Mouse (Mus musculus) adrenal gland, postnatal 14 days (tissue): ENCODE measurements around the gene 9130213A22Rik. TPM values are rescaled to one million over a fixed set of nuclear protein-coding genes. Genes with fewer than 3 reads are reported as not detected.

Experiments used
- DNase-seq: peaks from one replicate; pipeline ENCODE4 v3.0.0; 2021; ENCODE audit warnings: mixed read lengths
- total RNA-seq: library from RNA; stranded (reverse); gene quantifications from 2 replicates; pipeline ENCODE4 v1.2.3, GENCODE M21; 2021

The 9130213A22Rik gene
- total RNA-seq, 1 experiment from 2014 or later = 0.41 TPM

DNA sequence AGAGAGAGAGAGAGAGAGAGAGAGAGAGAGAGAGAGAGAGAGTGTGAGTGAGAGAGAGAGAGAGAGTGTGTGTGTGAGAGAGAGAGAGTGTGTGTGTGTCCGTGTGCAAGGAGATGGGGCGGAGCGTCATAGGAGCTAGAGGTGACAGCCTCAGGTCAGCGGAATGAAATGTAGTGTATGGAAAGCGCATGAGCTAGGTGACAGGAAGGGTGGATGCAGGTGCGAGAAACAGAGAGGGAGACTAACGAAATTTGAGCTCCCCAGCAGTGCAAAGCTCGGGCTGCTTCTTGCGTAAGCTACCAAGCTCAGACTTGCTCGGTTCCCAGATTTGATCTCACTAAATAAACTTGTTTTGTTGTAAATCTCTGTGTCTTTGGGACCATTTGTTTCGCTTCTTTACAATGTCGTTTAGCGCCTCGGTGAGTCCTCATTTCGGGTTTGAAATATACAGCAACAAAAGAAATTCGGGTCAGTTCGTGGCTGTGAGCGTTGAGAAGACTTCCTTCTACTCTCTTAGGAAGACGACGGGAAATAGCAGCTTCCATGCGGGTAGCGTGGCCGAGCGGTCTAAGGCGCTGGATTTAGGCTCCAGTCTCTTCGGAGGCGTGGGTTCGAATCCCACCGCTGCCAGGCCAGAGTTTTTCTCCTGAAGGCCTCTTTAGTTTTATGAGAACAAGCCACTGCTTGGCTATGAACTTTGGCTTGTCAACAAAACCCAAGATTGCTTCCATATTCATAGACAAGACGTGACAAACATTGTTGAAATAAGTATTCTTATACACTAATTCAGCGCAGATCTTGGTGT is 1.5 kb upstream of the 9130213A22Rik start:
- peak; percentile 91 for DNase-seq

DNA sequence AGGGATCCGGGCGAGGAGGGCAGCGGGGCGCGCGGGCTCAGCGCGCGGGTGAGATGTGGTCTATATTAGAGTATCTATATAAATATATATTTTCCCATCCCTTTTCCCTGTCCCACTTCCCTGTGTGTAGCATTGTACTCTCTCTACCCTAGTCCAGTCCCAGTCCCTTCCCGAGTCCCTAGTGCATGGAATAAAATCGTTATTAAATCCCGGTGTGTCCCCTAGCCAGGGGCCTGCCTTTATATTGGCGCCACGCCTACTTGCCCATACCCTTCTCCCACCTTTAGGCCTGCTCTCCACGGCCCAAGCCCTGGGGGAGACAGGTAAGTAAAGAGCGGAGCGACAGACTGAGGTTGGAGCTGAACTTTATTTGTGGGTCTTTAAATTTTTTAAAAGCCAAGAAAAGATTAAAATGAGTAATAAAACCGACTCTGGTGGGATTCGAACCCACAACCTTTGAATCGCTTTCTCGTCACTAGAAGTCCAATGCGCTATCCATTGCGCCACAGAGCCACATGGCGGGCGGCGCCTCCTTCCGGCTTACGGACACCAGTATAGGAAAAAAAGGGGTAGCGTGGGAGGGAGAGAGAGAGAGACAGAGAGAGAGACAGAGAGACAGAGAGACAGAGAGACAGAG is 785 bp upstream of the 9130213A22Rik start:
- peak; percentile 93 for DNase-seq

DNA sequence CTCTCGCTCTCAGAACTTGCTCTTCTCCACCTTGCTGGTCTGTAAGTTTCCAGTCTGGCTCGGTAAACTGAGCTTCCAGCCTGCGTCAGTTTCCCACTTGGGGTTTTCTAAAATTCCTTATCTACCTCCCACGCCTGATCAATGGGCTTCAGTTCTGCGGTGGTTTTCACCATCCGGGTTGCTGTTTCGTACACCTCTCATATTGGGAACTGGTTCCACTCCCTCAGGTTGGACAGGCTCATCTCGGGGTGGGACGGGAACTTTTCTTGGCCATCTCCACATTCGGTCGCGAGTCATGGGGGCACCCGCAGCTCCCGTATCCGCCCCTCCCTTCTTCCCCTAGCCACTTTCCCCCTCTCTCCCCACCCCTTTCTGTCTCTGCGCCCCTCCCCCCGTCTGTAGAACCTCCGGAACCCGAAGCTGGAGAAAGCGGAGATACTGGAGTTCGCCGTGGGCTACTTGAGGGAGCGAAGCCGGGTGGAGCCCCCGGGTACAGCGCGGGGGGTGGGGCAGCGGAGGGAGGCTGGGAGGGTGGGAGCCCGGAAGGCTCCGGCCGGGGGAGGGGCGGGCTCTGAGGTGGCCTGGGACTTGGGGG is 551 bp downstream of the 9130213A22Rik start:
- no peak for DNase-seq

DNA sequence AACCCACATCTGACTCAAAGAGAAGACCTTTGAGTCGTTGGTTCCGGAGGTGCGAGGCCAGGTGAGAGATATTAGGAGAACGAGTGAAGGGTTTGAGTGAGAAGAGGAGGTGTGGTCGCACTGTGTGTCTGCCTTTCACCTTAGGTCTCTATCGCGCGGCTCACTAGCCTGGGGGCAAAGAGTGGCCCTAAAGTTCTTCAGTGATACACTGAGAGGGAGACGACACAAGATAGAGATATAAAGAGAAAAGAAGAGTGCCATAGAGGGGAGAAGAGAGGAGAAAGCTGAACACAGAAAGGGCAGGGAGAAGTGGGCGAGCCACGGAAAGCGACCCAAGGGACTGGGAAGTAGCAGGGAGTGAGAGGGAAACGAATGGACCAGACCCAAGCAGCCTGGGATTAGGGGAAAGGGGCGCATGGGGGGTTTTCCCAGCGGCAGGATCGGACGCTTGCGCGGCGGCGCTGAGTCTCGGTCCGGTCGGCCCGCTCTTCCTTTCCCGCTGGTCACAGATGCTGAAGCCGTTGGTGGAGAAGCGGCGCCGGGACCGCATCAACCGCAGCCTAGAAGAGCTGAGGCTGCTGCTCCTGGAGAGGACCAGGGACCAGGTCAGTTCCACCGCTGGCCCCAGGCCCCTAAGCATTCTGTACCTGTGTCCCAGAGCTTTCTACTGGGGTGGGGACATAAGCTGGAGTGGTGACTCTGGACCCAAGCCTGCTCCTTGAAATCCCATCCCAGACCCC is 1.2 kb downstream of the 9130213A22Rik start:
- DNase-seq = peak; percentile 49

DNA sequence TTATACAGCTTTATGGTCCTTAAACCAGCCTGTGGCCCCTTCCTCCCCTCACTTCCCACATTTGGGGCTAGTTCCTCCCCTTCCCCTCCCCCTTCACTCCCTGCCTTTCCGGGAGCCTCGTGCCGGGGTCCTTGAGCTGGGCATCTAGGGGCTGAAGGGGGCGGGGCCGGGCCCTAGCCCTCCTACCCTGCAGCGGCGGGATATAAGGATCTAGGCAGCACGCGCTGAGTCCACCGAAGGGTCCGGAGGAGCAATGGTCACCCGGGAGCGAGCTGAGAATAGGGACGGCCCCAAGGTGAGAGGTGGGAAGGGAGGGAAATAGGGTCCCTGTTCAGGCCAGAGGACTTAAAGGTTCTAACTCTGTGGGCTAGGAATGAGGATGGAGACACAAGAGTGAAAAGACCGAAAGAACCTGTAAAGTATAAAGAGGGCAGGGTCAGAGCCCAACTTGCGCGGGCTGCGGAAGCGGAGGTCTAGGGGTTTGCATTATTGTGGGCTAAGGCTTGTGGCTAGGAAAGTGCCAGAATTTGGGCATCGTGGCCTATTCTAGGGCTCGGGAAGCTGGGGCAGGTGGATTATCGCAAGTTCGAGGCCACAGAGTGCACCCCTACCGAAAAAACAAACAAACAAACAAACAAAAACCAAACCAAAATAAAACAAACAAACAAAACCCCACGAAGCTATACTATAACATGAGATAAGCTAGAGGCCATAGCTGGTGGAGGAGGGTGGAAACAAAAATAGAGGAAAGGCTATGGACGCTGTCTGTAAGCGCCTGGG is 2.0 kb downstream of the 9130213A22Rik start, which contains the start of gene Hes7:
Gene Hes7 (plus strand): TSS at position 184 of the 780 bp plus-strand sequence.
- DNase-seq = peak; percentile 31

DNA sequence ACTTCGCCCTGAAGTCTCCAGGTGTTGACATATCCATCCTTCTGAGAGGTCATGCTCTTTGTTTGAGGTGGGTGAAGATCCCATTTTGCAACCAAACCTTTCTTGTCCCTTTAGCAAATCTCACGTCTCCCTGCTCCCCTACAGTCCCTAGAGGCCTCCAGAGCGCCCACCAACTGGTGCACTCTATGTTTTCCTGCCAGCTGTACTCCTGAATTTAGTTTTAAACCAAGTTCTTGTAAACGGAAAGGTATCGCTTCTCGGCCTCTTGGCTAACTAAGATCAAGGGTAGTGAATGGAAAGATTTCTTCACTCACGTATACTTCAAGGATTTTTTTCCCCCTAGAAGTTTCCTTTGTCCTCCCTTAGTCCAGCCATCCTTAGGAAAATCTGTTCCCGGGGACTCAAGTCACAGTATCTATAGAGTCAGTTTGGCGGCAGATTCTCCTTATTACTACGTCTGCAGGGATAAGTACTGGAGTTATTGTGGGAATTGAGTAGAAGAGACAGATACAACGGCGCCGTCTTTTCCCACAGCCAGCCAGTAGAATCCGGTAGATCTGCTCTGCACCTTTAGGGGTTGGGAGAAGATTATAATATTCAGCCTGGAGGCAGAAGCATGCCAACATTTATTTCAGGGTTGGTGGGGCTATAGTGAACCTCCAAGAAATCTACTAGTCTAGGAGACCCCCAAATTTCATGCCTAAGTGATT is 2.8 kb downstream of the 9130213A22Rik start:
- DNase-seq = no peak

DNA sequence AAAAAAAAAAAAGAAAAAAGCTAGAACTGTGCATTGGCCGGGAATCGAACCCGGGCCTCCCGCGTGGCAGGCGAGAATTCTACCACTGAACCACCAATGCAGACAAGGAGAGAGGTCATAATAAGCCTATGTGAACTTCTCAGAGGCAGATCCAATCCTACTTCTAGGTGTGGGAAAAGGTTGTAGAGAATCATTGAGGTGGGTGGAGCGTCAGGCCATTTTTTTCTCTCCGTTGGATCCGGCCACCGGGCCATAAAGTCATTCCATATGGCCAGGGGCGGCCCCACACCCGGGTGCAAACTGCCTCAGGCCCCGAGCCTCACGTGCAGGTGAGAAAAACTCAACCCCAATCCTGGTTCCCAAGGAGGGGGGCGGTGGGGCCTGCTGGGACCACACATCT is 3.6 kb downstream of the 9130213A22Rik start:
- DNase-seq = peak; percentile 89

DNA sequence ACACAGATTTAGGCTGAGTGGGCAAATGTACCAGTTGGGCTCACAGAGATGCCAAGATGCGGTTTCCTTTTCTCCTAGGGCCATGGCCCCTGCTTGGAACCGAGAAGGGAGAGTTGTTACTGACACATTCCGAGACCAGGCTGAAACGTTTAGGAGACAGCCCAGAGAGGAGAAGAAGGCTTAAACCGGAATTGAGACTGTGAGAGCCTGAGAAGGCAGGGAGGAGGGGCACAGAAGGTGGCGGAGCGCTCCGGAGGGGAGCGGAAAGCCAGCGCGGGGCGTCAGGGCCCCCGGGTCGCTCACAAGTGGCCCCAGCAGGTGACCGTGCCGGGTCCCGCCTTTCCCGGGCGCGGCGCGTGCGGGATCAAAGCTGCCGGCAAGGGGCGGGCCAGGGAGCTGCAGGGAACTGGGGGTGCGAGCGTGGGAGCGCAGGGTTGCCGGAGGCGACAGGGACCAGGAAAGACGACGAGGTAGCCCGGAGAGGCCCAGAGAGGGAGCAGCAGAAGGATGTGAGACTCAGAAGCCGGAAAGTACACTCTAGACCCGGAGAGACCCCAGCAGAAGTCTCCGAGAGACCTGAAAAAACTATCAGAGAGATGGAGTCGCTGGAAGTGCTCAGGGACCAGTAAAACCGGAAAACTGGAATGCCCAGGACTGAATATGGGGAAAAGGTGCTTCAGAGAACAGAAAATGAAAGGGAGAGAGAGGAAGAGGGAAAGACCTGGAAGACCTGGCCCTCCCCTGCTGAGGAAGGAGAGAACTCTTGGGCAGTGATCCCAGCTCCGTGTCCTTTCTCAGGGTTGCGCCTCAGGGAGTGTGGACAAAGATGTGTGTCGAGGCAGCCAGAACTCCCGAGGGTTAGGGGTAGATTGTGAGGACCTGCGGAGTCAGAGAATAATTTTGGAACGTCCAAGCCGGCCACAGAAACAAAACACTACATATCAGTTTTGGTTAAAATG is 4.4 kb downstream of the 9130213A22Rik start:
- peak; percentile 82 for DNase-seq

DNA sequence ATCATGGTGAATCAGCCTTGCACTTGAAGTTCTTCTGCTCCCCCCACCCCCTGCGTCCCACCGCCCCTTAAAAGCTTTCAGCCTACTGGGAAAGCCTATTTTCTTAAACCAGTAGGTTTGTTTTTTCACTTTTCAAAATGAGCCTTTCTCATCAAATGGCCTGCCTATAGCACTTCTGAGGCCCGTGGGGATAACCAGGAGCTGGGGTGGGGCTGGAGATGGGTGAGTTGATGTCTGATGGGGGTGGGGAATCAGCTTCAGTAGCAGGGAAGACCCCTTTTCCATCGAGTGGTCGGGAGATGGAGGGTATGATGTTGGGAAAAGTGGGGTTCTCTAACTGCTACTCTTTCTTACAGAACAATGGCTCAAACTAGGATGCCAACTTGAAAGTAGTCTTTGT is 5.5 kb downstream of the 9130213A22Rik start:
- no peak for DNase-seq

DNA sequence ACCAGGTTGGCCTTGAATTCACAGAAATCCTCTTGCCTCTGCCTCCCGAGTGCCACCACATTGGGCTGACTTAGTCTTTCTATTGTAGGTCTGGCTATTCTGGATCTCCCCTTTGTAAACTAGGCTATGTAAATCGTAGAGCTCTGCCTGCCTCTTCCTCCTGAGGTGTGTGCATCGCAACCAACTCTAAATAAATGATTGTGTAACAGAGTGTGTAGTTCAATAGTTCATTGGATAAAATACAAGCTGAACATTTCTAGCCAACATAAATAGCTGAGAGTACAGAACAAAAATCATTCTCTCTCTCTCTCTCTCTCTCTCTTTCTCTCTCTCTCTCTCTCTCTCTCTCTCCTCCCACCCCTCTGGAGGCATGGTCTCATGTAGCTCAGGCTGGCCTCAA is 7.8 kb downstream of the 9130213A22Rik start:
- DNase-seq = no peak

DNA sequence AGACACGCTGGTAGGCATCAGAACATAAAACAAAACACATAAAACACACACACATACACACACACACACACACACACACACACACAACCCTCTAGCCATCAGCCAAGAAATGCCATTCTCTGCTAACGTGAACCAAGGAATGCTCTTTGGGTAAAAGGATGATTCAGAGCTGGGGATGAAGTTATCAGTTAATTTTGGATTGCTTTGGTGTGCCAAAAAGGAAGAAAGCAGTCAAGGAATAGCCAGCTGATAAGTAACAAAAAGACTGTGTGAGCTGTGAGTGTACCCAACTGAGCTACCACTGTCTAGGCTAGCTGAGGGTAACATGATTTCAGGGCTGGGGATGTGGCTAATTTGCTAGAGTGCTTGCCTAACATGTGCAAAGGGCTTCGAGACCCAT is 8.4 kb downstream of the 9130213A22Rik start:
- DNase-seq = no peak

DNA sequence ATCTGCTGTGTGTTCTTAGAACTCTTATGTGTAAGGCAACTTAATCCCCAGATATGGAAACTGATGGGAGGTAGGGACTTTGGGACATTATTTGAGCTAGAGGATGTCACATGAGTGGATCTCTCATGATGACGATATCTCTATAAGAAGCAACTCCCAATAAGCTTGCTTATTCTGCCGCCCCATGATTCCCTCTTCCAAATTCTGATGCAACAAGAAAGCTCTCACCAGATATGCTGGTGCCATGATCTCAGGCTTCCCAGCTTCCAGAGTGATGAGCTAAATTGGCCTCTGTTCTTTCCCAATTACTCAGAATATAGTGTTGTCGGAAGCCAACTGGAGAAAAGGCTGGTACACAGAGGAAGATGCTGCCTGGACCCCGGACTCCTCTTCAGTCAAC is 10.5 kb downstream of the 9130213A22Rik start:
- DNase-seq = no peak

DNA sequence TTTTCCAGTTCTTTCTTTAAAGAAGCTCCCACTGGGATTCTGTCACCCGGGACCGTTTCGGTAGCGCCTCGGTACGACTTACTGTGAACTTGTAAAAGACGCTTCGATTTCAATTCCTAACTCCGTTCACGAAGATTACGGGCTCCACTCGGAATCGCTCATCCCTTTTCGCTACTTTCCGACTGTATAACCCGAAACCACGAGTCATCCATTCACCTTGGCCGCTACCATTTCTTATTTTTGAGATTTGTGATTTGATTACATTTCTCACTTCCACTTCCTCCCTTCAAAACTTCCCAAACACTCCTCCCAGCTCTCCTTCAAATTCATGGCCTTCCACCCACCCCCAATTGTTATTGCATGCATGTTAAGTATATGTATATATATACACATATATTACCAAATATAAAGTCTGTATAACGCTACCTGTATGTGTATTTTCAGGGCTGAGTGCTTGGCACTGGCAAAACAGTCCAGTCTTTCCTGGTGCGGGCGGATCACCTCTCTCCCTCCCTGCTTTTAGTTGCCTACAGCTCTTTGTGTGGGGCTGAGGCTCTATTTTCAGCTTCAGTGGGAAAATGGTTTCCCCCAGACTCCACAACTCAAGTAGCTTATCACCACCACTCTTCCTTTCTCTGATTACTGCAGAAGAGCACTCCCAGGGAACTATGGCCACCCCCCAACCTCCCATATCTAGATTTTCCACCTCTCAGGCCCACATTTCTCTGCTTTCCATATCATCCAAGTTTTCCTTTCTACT is 11.2 kb downstream of the 9130213A22Rik start:
- DNase-seq = no peak

DNA sequence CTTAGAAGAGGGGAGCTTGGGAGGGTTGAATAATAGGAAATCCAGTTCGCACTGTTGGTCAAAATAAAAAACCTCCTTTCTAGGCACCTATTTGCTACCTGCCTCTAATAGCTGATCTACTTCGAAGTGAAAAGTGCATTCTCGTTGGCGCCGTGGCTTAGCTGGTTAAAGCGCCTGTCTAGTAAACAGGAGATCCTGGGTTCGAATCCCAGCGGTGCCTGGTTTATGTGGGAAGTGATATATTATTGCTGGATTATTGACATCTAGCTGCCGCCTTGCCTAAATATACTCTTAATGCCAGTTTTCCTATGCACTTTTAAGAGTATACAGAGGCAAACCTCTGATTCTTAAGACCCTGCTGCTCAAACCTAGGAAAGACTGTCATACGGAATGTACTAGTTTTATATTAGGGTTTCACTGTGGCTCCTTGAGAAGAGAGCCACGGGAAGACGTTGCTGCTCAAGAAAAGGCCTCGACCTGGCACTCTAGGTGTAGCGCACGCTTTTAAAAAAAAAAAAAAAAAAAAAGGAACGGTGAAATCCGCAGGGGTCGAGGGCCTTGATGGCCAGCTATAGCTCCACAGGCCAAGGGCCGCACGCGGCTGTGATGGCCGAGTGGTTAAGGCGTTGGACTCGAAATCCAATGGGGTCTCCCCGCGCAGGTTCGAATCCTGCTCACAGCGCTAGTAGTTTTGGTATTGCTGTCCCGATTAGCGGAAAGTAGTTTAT is 11.9 kb downstream of the 9130213A22Rik start:
- DNase-seq = peak; percentile 96

DNA sequence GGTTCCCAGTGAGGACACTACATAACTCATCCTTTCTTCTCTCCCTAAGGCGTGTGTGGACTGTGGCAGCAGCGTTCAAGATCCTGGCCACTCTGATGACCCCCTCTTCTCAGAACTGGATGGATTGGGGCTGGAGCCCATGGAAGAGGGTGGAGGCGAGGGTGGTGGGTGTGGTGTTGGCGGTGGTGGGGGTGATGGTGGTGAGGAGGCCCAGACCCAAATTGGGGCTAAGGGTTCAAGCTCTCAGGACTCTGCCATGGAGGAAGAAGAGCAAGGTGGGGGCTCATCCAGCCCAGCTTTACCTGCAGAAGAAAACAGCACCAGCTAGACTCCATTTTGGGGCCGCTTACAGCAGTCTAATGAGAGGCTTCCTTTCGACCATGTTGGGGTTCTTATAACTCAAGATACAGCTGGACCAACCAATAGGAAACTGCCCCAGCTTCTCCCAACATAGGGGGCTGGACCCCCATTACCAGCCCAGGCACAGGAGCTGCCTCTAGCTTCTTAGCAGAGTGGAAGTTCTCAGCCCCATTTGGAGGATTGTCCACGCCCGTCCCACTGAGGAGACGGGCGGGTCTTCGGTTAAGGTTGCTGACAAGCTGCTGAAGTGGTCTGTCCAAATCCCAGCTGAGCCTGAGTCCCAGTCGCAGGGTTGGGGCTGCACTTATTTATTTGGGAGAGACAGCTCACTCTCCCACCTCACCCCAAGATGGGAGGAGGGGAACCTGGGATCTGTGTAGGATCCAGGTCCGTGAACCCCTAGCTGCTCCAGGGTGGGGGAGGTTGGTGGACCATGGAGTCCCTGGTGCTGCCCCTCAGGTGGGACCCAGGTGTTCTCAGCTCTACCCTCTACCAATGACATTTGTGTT is 13.1 kb downstream of the 9130213A22Rik start:
- peak; percentile 29 for DNase-seq

DNA sequence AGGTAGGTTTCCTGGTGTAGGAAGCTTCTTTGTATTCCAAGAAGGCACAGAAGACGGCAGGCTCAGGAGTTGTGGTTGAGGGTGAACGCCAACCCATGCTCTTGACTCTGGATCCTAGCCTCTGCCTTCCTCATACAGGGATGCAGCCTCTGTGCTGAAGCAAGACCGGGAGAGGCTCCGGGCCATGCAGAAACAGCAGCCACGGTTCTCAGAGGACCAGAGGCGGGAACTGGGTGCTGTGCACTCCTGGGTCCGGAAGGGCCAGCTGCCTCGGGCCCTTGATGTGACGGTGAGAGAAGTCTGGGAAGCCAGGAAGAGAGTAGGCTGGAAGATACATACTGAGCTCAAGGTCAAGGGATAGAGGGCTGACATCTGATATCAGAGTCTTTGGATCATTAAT is 14.2 kb downstream of the 9130213A22Rik start:
- DNase-seq = no peak

DNA sequence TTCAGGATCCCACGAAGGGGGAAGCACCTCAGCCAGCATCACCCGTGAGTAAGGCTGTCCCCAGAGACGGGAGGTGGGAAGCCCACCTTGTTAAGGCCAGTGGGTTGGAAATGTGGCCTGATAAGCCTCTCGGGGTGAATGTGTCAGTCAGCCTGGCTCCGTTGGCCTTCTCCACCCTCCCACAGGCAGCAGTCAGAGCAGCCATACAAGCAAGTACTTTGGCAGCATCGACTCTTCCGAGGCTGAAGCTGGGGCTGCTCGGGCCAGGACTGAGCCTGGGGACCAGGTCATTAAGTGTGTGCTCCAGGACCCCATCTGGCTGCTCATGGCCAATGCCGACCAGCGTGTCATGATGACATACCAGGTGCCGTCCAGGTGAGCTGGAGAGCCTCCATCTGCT is 14.7 kb downstream of the 9130213A22Rik start:
- DNase-seq = no peak
